Mouse (Mus musculus) midbrain, embryonic 11.5 days (tissue): ENCODE measurements around the gene Itgal. TPM values are rescaled to one million over a fixed set of nuclear protein-coding genes. Genes with fewer than 3 reads are reported as not detected.
"Not testable (repeated sequence)": the region's sequence is repeated elsewhere in the genome, so short reads cannot be mapped to it uniquely, and the experiment has no call there.

Source experiments
- ATAC-seq: fragments of 200-750 bp; cut with Nextera tagmentation; 2 replicates; pipeline ENCODE4 v1.8.0; 2017; ENCODE audit warnings: moderate TSS enrichment, moderate library complexity; ENCODE audit not compliant: low FRiP score
- DNase-seq: peaks from one replicate; pipeline ENCODE4 v3.0.0; 2015; ENCODE audit warnings: low spot score; ENCODE audit errors: missing footprints
- H3K27ac ChIP-seq: fragments of 300-500 bp; sonication (generic); 2 replicates; pipeline ENCODE4 v1.5.1; 2014; ENCODE audit warnings: low read depth, low read length
- H3K27me3 ChIP-seq: fragments of 300-500 bp; sonication (generic); 2 replicates; pipeline ENCODE4 v1.6.1; 2014; ENCODE audit warnings: mild to moderate bottlenecking, low read length, moderate library complexity, mixed read lengths; ENCODE audit not compliant: control insufficient read depth, insufficient read depth
- H3K36me3 ChIP-seq: fragments of 300-500 bp; sonication (generic); 2 replicates; pipeline ENCODE4 v1.6.1; 2014; ENCODE audit warnings: mild to moderate bottlenecking, low read length, moderate library complexity, mixed read lengths; ENCODE audit not compliant: control insufficient read depth, insufficient read depth
- H3K4me1 ChIP-seq: fragments of 300-500 bp; sonication (generic); 2 replicates; pipeline ENCODE4 v1.6.1; 2014; ENCODE audit warnings: low read length; ENCODE audit not compliant: control insufficient read depth, insufficient read depth
- H3K4me2 ChIP-seq: fragments of 300-500 bp; sonication (generic); 2 replicates; pipeline ENCODE4 v1.6.1; 2014; ENCODE audit warnings: mild to moderate bottlenecking, moderate library complexity
- H3K4me3 ChIP-seq: fragments of 300-500 bp; sonication (generic); 2 replicates; pipeline ENCODE4 v1.5.1; 2014; ENCODE audit warnings: low read depth, low read length
- H3K9ac ChIP-seq: fragments of 300-500 bp; sonication (generic); 2 replicates; pipeline ENCODE4 v1.6.1; 2014; ENCODE audit warnings: low read length
- H3K9me3 ChIP-seq: fragments of 300-500 bp; sonication (generic); 2 replicates; pipeline ENCODE4 v1.6.1; 2016; ENCODE audit warnings: low read length; ENCODE audit not compliant: control insufficient read depth
- WGBS: fragments of 180-500 bp; shearing (Covaris S2); extraction: QIAGEN DNeasy Blood & Tissue Kit; methylation state at CpG from one replicate; pipeline ENCODE4 v1.1.7; 2014; 5-methylcytosine and 5-hydroxymethylcytosine counted together
- polyA plus RNA-seq: library from polyadenylated mRNA; unstranded; fragments of >200 nt; fragmentation: Nextera tagmentation; extraction: Ambion mirVana; gene quantifications from 2 replicates; pipeline ENCODE4 v1.2.1, GENCODE M21; 2014

The Itgal gene
- polyA plus RNA-seq, 1 experiment from 2014 or later: 0.63 TPM

- ATAC-seq (peak; percentile 95), DNase-seq (peak; percentile 97)
- H3K36me3 ChIP-seq, H3K27ac ChIP-seq, H3K9me3 ChIP-seq, H3K4me1 ChIP-seq, H3K27me3 ChIP-seq: not testable (repeated sequence)
- 3% methylated on average over 47 of the region's 49 CpGs for WGBS
- H3K9ac ChIP-seq: peak within 1 kb of the TSS; percentile 77
- H3K4me2 ChIP-seq: peak within 1 kb of the TSS; percentile 75
- peak within 1 kb of the TSS; percentile 64 for H3K4me3 ChIP-seq
Measured at GRCm38 (mm10) chr7:127375271-127376245, 79.5 kb downstream of the Itgal start, which contains the start of gene Zfp747. TSS of gene Zfp747 (minus strand) at chr7:127376050.

GRCm38 (mm10) chr7:127378310-127378921, 82.4 kb downstream of the Itgal start:
- no peaks in the 10 kb centered on the region for H3K36me3 ChIP-seq
- H3K9ac ChIP-seq: no peak overlapping the region
- 73% methylated on average over 6 of the region's 6 CpGs for WGBS
- no peak for ATAC-seq
- no peak overlapping the region for H3K27ac ChIP-seq
- H3K9me3 ChIP-seq: no peaks in the 10 kb centered on the region
- H3K4me2 ChIP-seq: no peak overlapping the region
- no peak overlapping the region for H3K4me3 ChIP-seq
- H3K27me3 ChIP-seq: no peaks in the 10 kb centered on the region
- DNase-seq: peak; percentile 14
- H3K4me1 ChIP-seq: no peaks in the 10 kb centered on the region; the same call in 1 of the 2 replicates

Other genes starting within 250 kb of the Itgal start
- not detected in 2 replicates for gene Zg16, start 208.9 kb upstream of the Itgal start, polyA plus RNA-seq
- gene AI467606, start 204.9 kb upstream of the Itgal start, polyA plus RNA-seq: 1.3 and 1.7 TPM in 2 replicates
- gene Qprt, start 174.0 kb upstream of the Itgal start, polyA plus RNA-seq: 5.7 and 6.2 TPM in 2 replicates
- gene Spn, start 158.4 kb upstream of the Itgal start, polyA plus RNA-seq: 0.19 TPM in 1 of 2 replicates, not detected in the other
- gene Cd2bp2, start 100.2 kb upstream of the Itgal start, polyA plus RNA-seq: 85.3 and 88.0 TPM in 2 replicates
- 16.9 and 19.3 TPM in 2 replicates for gene Tbc1d10b, start 87.8 kb upstream of the Itgal start, polyA plus RNA-seq
- 11.7 and 13.2 TPM in 2 replicates for gene Mylpf, start 87.4 kb upstream of the Itgal start, polyA plus RNA-seq
- gene Zfp553, start 63.2 kb upstream of the Itgal start, polyA plus RNA-seq: 30.3 and 32.4 TPM in 2 replicates
- gene Sept1, start 63.1 kb upstream of the Itgal start, polyA plus RNA-seq: 24.6 and 29.8 TPM in 2 replicates
- 49.3 and 54.0 TPM in 2 replicates for gene Zfp771, start 52.0 kb upstream of the Itgal start, polyA plus RNA-seq
- 235 and 254 TPM in 2 replicates for gene Dctpp1, start 35.6 kb upstream of the Itgal start, polyA plus RNA-seq
- gene Sephs2, start 22.2 kb upstream of the Itgal start, polyA plus RNA-seq: 79.0 and 84.5 TPM in 2 replicates
- 5.8 and 7.5 TPM in 2 replicates for gene Zfp768, start 49.3 kb downstream of the Itgal start, polyA plus RNA-seq
- 6.4 and 6.5 TPM in 2 replicates for gene Zfp747, start 79.8 kb downstream of the Itgal start, polyA plus RNA-seq
- 6.1 and 6.5 TPM in 2 replicates for gene 9130019O22Rik, start 90.9 kb downstream of the Itgal start, polyA plus RNA-seq
- 5.0 and 6.4 TPM in 2 replicates for gene E430018J23Rik, start 97.4 kb downstream of the Itgal start, polyA plus RNA-seq
- gene Zfp764, start 110.6 kb downstream of the Itgal start, polyA plus RNA-seq: 6.8 and 7.1 TPM in 2 replicates
- gene Zfp688, start 125.8 kb downstream of the Itgal start, polyA plus RNA-seq: 32.7 and 34.5 TPM in 2 replicates
- 12.6 and 15.0 TPM in 2 replicates for gene Zfp689, start 152.9 kb downstream of the Itgal start, polyA plus RNA-seq
- gene Prr14, start 163.4 kb downstream of the Itgal start, polyA plus RNA-seq: 70.3 and 72.4 TPM in 2 replicates
- 9.8 and 10.7 TPM in 2 replicates for gene Fbrs, start 182.9 kb downstream of the Itgal start, polyA plus RNA-seq
- gene Srcap, start 215.7 kb downstream of the Itgal start, polyA plus RNA-seq: 49.6 and 52.1 TPM in 2 replicates
- gene Gm42715, start 223.3 kb downstream of the Itgal start, polyA plus RNA-seq: 19.2 and 20.2 TPM in 2 replicates